ENCODE assay signal across 13 mouse cellular contexts in genomic region chr17:36021309-36021708, GRCm38 (mm10). TPM values are rescaled to one million over a fixed set of nuclear protein-coding genes. Genes with fewer than 3 reads are reported as not detected.
DNase-seq lines count a peak whose midpoint lies in the region; ATAC-seq and TF ChIP-seq lines count a peak whose summit lies in the region.
"Had no signal": no experiment of that assay in that cellular context is flagged by ENCODE, and none has a peak within 500 bp of the region (broad histone marks: within the 10 kb centered on the region; RNA-seq: fewer than 3 reads in every experiment).

No protein-coding gene starts in this region.

- no peak for TF ChIP-seq CTCF in gastrocnemius, adult 2 months (IDR thresholded peaks at IDR 0.05)
- TF ChIP-seq CTCF in layer of hippocampus, adult 2 months (conservative IDR thresholded peaks at IDR 0.05) = no peak

- intact Hi-C loops in gastrocnemius, adult 2 months (cut with DNase I) = no loop called here
- intact Hi-C loops in gastrocnemius, postnatal 36 days (cut with DNase I) = no loop called here

- DNase-seq in gastrocnemius, adult 2 months = no peak
- DNase-seq in gastrocnemius, postnatal 36 days = no peak
- no peak for DNase-seq in layer of hippocampus, adult 2 months (ENCODE audit: low spot score in 2 of 2)
- no peak for DNase-seq in layer of hippocampus, postnatal 25 days (ENCODE audit: extremely low spot score in 1 of 2, low spot score in 1 of 2)
- DNase-seq in A20 (ENCODE audit: low read depth, low spot score) = peak; percentile 34
- no peak for DNase-seq in liver, embryonic 11.5 days (ENCODE audit: low spot score)
- no peak for DNase-seq in cerebellum, postnatal 25 days
- no peak for DNase-seq in frontal cortex, postnatal 36 days (ENCODE audit: low spot score in 2 of 2)
- DNase-seq: cerebellum, adult 18-20 months had no signal

- peaks cover 20% of the 10 kb centered on the region for H3K4me1 ChIP-seq in liver, embryonic 11.5 days (replicated peaks; ENCODE audit: control insufficient read depth, insufficient read depth, low read length)

- H3K9ac ChIP-seq in liver, embryonic 11.5 days (ENCODE audit: low read depth, low read length) = no peak overlapping the region

- peak overlapping the region; percentile 86 for H3K27ac ChIP-seq in gastrocnemius, adult 2 months
- peak overlapping the region; percentile 80; the same call in 1 of the 2 replicates for H3K27ac ChIP-seq in layer of hippocampus, adult 2 months
- peak overlapping the region; percentile 84; the same call in 1 of the 2 replicates for H3K27ac ChIP-seq in liver, embryonic 11.5 days (ENCODE audit: low read depth, low read length)

- peak; percentile 19; the same call in 1 of the 2 replicates for ATAC-seq in liver, embryonic 11.5 days (replicated peaks; ENCODE audit: low FRiP score)

- peak overlapping the region; percentile 64 for H3K4me2 ChIP-seq in liver, embryonic 11.5 days

- H3K36me3 ChIP-seq in liver, embryonic 11.5 days (ENCODE audit: control insufficient read depth, insufficient read depth, low read length) = peaks cover 2% of the 10 kb centered on the region; the same call in 1 of the 2 replicates

- WGBS in liver, embryonic 11.5 days = 86% methylated on average over 1 of the region's 1 CpGs

- no peaks in the 10 kb centered on the region for H3K27me3 ChIP-seq in liver, embryonic 11.5 days (replicated peaks; ENCODE audit: control insufficient read depth, insufficient read depth, low read length)

- peaks cover 6% of the 10 kb centered on the region for H3K9me3 ChIP-seq in liver, embryonic 11.5 days (ENCODE audit: control insufficient read depth, low read length)

- peak overlapping the region; percentile 72 for H3K4me3 ChIP-seq in gastrocnemius, adult 2 months
- H3K4me3 ChIP-seq in layer of hippocampus, adult 2 months = no peak overlapping the region
- peak overlapping the region; percentile 6; the same call in 1 of the 2 replicates for H3K4me3 ChIP-seq in liver, embryonic 11.5 days (ENCODE audit: low read depth, low read length)

RNA-seq across cellular contexts. Expression of gene H2-T24, which starts 0.9 kb away (rescaled TPM):
- 1 to 10 TPM; 2.0 to 2.5 TPM for total RNA-seq in gastrocnemius, adult 2 months (2021)
- total RNA-seq in gastrocnemius, postnatal 36 days (2021) = 1 to 10 TPM in 1 of 2 experiments, under 1 TPM in 1; 0.84 to 2.1 TPM
- 1 to 10 TPM; 1.7 to 2.4 TPM for total RNA-seq in layer of hippocampus, adult 2 months (2021)
- total RNA-seq in layer of hippocampus, postnatal 25 days (2021) = 1 to 10 TPM; 1.4 to 1.7 TPM
- polyA plus RNA-seq in liver, embryonic 11.5 days (2014; fragmentation: Nextera tagmentation; extraction: Ambion mirVana) = 3.1 and 3.5 TPM in 2 replicates

RNA-seq across cellular contexts. Expression of gene H2-T23, which starts 11.3 kb away (rescaled TPM):
- total RNA-seq in gastrocnemius, adult 2 months (2021) = 1 to 10 TPM; 6.3 to 9.2 TPM
- total RNA-seq in gastrocnemius, postnatal 36 days (2021) = 1 to 10 TPM; 7.7 to 8.3 TPM
- 1 to 10 TPM; 5.2 to 6.0 TPM for total RNA-seq in layer of hippocampus, adult 2 months (2021)
- 1 to 10 TPM; 3.9 to 4.8 TPM for total RNA-seq in layer of hippocampus, postnatal 25 days (2021)
- 15.9 and 16.1 TPM in 2 replicates for polyA plus RNA-seq in liver, embryonic 11.5 days (2014; fragmentation: Nextera tagmentation; extraction: Ambion mirVana)

RNA-seq across cellular contexts. Expression of gene H2-T22, which starts 21.2 kb away (rescaled TPM):
- total RNA-seq in gastrocnemius, adult 2 months (2021) = 1 to 10 TPM; 8.8 to 9.7 TPM
- 1 to 10 TPM; 7.1 to 8.0 TPM for total RNA-seq in gastrocnemius, postnatal 36 days (2021)
- total RNA-seq in layer of hippocampus, adult 2 months (2021) = 10 to 100 TPM in 1 of 2 experiments, 1 to 10 TPM in 1; 9.1 to 10.3 TPM
- total RNA-seq in layer of hippocampus, postnatal 25 days (2021) = 1 to 10 TPM; 6.9 to 8.8 TPM
- polyA plus RNA-seq in liver, embryonic 11.5 days (2014; fragmentation: Nextera tagmentation; extraction: Ambion mirVana) = 9.5 and 10.2 TPM in 2 replicates

RNA-seq across cellular contexts. Expression of gene Gm6034, which starts 21.5 kb away (rescaled TPM):
- total RNA-seq in gastrocnemius, adult 2 months (2021) = not detected
- not detected for total RNA-seq in gastrocnemius, postnatal 36 days (2021)
- total RNA-seq in layer of hippocampus, adult 2 months (2021) = not detected
- not detected for total RNA-seq in layer of hippocampus, postnatal 25 days (2021)
- polyA plus RNA-seq in liver, embryonic 11.5 days (2014; fragmentation: Nextera tagmentation; extraction: Ambion mirVana) = not detected in 2 replicates
- total RNA-seq: adrenal gland, postnatal 10 days had no signal
- polyA plus RNA-seq: embryonic facial prominence, embryonic 14.5 days; limb, embryonic 14.5 days; midbrain, postnatal 0 days had no signal

RNA-seq across cellular contexts. Expression of gene Gm11127, which starts 36.9 kb away (rescaled TPM):
- total RNA-seq in gastrocnemius, adult 2 months (2021) = 1 to 10 TPM; 1.5 to 2.1 TPM
- 1 to 10 TPM; 1.5 to 2.1 TPM for total RNA-seq in gastrocnemius, postnatal 36 days (2021)
- total RNA-seq in layer of hippocampus, adult 2 months (2021) = 1 to 10 TPM; 1.6 to 1.7 TPM
- 1 to 10 TPM; 1.1 to 1.2 TPM for total RNA-seq in layer of hippocampus, postnatal 25 days (2021)
- not detected in 2 replicates for polyA plus RNA-seq in liver, embryonic 11.5 days (2014; fragmentation: Nextera tagmentation; extraction: Ambion mirVana)
- total RNA-seq: midbrain, postnatal 0 days had no signal
- polyA plus RNA-seq: embryonic facial prominence, embryonic 14.5 days had no signal
